Mouse (Mus musculus): ENCODE data around the gene Mdm2.
A peak's percentile ranks its signal among the peaks of the same experiment; 100 is the strongest.
"Not testable (repeated sequence)": the region's sequence is repeated elsewhere in the genome, so short reads cannot be mapped to it uniquely, and the experiment has no call there.

Gene Mdm2

GRCm38 (mm10) chr10:117712871-117713270 is 2.3 kb upstream of the Mdm2 start:
- no peak for DNase-seq (ENCODE audit: low spot score in 2 of 2)

- no peak for DNase-seq (ENCODE audit: low spot score in 2 of 2)
Observed at GRCm38 (mm10) chr10:117712191-117712754, 1.7 kb upstream of the Mdm2 start.

- DNase-seq (ENCODE audit: low spot score in 2 of 2) = no peak
Observed at GRCm38 (mm10) chr10:117711408-117711807, 850 bp upstream of the Mdm2 start.

- peak; percentile 55 to 57 for DNase-seq (ENCODE audit: low spot score in 2 of 2)
Observed at GRCm38 (mm10) chr10:117709930-117710603, 491 bp downstream of the Mdm2 start.

GRCm38 (mm10) chr10:117709326-117709830 is 1.2 kb downstream of the Mdm2 start:
- DNase-seq (ENCODE audit: low spot score in 2 of 2) = no peak

DNA sequence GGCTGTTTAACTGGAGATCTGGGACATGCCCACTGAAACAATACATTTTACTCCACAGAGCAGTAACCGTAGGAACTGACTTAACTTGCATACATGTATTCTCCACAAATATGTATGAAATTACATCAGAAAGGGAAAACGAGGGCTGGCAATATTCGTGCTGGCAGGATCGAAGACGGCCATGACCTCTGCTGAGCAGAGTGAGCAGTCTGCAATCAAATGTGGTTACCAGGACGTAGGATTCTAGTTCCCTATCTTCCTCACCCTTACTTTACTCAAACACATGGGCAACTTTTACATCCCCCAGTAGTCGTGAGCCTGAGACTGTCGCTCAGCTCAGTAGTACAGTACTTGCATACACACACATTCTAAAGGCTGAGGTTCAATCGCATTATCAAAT is 1.7 kb downstream of the Mdm2 start:
- no peak for DNase-seq (ENCODE audit: low spot score in 2 of 2)

GRCm38 (mm10) chr10:117708376-117708775 is 2.2 kb downstream of the Mdm2 start:
- no peak for DNase-seq (ENCODE audit: low spot score in 2 of 2)

DNA sequence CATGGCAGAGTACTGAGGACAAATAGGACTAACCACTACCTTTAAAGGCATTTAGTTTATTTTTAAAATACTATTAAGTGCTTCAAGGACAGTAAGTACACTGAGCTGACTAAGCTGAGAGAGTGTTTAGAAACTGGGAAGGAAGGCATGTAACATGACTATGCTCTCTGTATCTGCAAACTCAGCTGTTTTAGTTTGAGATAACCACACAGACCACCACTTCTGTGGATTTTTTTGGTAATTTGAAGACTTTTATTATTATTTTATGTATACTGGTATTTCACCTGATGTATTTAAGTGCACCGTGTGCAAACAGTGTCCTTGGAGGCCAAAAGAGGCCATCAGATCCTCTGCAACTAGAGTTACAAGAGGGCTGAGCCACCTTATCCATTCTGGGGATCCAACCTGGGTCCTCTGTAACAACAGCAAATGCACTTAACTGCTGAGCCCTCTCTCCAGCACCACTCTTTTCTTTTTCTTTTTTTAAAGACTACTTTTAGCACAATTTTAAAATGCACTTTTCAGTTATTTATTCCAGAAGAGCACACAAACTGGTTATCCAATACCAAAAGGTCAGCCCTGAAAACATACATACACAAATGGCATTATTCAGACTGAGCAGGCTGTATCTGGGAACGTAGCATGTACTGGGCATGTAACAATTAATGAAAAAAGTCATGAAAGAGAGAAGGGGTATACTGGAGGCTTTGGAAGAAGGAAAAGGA is 3.3 kb downstream of the Mdm2 start:
- DNase-seq (ENCODE audit: low spot score in 2 of 2) = no peak

DNA sequence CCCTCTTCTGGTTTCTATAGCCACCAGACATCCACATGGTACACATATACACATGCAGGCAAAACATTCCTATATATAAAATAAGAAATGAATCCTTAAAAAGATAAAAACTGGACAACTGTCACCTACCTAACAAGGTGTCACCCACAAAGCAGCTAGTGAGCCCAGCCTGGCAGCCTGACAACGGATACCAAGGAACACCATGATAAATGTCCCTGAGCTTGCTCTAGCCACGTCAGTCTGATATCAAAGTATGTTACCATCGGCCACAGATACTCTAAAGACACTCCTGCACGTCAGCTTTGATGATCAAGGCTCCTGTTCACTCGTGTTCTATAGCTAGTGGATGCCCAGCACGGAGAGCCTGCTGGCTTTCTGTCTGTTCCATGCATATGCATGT is 4.1 kb downstream of the Mdm2 start:
- no peak for DNase-seq (ENCODE audit: low spot score in 2 of 2)

DNA sequence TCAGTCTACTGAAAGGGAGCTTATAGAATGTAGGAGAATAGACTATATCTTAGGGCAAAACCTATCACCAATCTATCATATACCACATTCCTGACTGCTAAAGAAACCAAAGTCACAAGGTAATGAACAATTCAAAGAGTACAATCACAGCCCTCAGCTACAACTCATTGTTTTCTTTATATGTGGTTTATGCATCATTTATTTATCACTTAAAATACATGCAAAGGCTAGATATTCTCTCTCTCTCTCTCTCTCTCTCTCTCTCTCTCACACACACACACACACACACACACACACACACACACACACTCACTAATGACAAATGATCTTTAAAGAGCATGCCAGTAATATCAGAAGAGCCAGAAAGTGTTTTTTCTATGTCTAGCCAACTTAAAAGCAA is 4.8 kb downstream of the Mdm2 start:
- DNase-seq (ENCODE audit: low spot score in 2 of 2) = no peak

DNA sequence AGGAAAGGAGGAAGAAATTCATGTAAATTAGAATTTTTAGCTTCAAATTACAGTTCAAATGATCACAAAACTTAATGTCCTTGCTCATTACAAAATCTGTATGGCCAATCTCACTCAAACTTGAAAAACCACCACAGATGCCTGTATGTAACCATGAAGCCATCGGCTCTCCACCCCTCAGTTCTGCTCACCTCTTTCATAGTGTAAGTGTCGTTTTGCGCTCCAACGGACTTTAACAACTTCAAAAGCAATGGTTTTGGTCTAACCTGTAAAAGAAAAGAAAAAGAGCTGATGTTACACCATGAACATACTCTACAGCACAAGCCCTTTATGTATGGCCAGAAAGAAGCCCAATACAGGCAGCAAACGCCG is 5.6 kb downstream of the Mdm2 start:
- DNase-seq (ENCODE audit: low spot score in 2 of 2) = no peak

DNA sequence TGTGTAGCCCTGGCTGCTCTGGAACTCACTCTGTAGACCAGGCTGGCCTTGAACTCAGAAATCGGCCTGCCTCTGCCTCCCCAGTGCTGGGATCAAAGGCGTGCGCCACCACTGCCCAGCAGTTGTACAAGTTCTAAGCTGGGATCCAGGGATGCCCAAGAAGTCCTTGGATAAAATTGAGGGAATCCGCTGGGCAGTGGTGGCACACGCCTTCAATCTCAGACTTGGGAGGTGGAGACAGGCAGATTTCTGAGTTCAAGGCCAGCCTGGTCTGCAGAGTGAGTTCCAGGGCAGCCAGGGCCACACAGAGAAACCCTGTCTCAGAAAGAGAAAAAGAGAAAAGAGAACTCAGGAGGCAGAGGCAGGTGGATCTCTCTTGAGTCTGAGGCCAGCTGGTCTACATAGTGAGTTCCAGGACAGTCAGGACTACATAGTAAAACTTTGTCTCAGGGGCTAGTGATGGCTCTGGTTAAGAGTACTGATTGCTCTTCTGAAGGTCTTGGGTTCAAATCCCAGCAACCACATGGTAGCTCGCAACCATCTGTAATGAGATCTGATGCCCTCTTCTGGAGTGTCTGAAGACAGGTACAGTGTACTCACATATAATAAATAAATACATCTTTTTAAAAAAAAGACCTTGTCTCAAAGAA is 6.1 kb downstream of the Mdm2 start:
- DNase-seq (ENCODE audit: low spot score in 2 of 2) = not testable (repeated sequence)

DNA sequence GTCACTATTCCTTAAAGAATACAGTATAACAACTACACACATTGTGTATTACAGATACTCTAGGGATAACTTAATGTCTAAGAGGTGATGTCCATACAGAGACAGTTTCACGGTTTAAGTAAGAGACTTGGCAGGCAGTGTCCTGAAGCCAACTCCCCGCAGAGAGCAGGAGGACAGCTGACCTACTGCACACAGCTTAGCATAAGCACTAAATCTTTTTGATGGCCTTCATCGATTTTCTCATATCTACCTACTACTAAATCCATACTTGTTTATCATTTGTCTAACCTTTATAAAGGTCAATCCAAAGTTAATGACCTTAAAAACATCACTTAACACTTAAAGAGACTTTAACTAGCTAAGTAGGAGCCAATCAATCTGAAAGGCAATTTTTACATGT is 7.1 kb downstream of the Mdm2 start:
- no peak for DNase-seq (ENCODE audit: low spot score in 2 of 2)

GRCm38 (mm10) chr10:117702024-117702833 is 8.3 kb downstream of the Mdm2 start:
- no peak for DNase-seq (ENCODE audit: low spot score in 2 of 2)

- no peak for DNase-seq (ENCODE audit: low spot score in 2 of 2)
Observed at GRCm38 (mm10) chr10:117701034-117701829, 9.3 kb downstream of the Mdm2 start.

- no peak for DNase-seq (ENCODE audit: low spot score in 2 of 2)
Observed at GRCm38 (mm10) chr10:117700450-117700849, 10.1 kb downstream of the Mdm2 start.

GRCm38 (mm10) chr10:117699914-117700313 is 10.6 kb downstream of the Mdm2 start:
- DNase-seq (ENCODE audit: low spot score in 2 of 2) = no peak

DNA sequence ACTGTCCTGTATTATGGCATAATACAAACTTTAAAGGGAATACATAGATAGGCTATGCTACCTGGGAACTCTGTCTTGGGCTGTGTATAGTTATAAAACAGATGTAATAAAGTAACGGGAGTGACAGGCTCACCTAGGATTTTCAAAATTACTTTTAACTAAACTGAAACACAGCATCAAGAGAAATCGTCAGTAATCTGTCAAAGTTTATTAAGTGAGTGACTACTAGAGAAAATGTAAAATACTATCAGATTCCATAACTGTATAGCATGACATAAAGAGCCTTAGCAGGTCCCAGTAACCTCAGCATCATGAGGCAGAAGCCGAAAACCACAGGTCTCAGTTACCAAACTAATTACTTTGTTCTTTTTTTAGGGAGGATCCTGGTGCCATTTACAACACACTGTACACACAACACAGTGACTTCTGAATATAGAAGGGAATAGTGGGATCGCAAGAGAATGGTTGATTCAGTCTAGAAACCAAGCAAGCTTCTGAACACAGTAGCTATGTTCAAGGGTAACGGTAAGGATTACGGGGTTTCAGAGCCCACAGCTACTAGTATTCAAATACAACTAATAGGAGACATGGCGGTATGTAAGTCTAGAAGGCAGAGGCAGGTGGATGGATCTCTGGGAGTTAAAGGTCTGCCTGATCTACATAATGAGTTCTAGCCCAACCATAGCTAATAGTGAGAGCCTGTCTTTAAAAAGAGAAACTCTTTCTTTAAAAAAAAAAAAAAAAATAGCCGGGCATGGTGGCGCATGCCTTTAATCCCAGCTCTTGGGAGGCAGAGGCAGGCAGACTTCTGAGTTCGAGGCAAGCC is 12.0 kb downstream of the Mdm2 start:
- no peak for DNase-seq (ENCODE audit: low spot score in 2 of 2)

GRCm38 (mm10) chr10:117697561-117698115 is 12.9 kb downstream of the Mdm2 start:
- no peak for DNase-seq (ENCODE audit: low spot score in 2 of 2)
